Mouse (Mus musculus) thymus, adult 2 months (tissue): ENCODE measurements around the gene Ccdc167. TPM values are rescaled to one million over a fixed set of nuclear protein-coding genes. Genes with fewer than 3 reads are reported as not detected.

Experiments
- DNase-seq: peaks from one replicate; pipeline ENCODE4 v3.0.0; 2021
- H3K27ac ChIP-seq: fragments of 200-500 bp; 2 replicates; pipeline ENCODE4 v1.5.1; 2012; ENCODE audit warnings: low read length, control low read depth; ENCODE audit not compliant: control insufficient read depth, insufficient read depth
- H3K27me3 ChIP-seq: fragments of 200-500 bp; 2 replicates; pipeline ENCODE4 v1.6.1; 2012; ENCODE audit warnings: mild to moderate bottlenecking, low read length, moderate library complexity, mixed read lengths; ENCODE audit not compliant: control insufficient read depth, insufficient read depth
- H3K36me3 ChIP-seq: fragments of 200-500 bp; 2 replicates; pipeline ENCODE4 v1.6.1; 2012; ENCODE audit warnings: mild to moderate bottlenecking, low read length, moderate library complexity; ENCODE audit not compliant: control insufficient read depth, insufficient read depth
- H3K4me1 ChIP-seq: fragments of 200-500 bp; replicated peaks from 2 replicates; pipeline ENCODE4 v1.6.1; 2012; ENCODE audit warnings: low read length; ENCODE audit not compliant: control insufficient read depth, insufficient read depth
- H3K4me3 ChIP-seq: fragments of 200-500 bp; 2 replicates; pipeline ENCODE4 v1.5.1; 2012; ENCODE audit warnings: mild to moderate bottlenecking, low read length, control low read depth, moderate library complexity; ENCODE audit not compliant: control insufficient read depth, insufficient read depth
- CTCF ChIP-seq: fragments of 200-500 bp; IDR thresholded peaks from 2 replicates; pipeline ENCODE4 v1.5.1; 2012; ENCODE audit warnings: mild to moderate bottlenecking, control low read depth, low read length, moderate library complexity, borderline replicate concordance; ENCODE audit not compliant: control insufficient read depth, poor library complexity, insufficient read depth; ENCODE audit errors: extremely low read depth
- POLR2A ChIP-seq: fragments of 200-500 bp; IDR thresholded peaks from 2 replicates; pipeline ENCODE4 v1.6.1; 2012; ENCODE audit warnings: mild to moderate bottlenecking, low read length, control low read depth, moderate library complexity; ENCODE audit not compliant: control insufficient read depth, poor library complexity, insufficient read depth; ENCODE audit errors: extremely low read depth
- WGBS: fragments of 180-500 bp; shearing (Covaris S2); methylation state at CpG from one replicate; pipeline ENCODE4 v1.1.7; 2018; 5-methylcytosine and 5-hydroxymethylcytosine counted together
- polyA plus RNA-seq: library from polyadenylated mRNA; depleted of rRNA; stranded (reverse); fragments of >200 nt; gene quantifications from 2 replicates; pipeline ENCODE4 v1.2.3, GENCODE M21; 2012

Ccdc167 gene
- polyA plus RNA-seq, 1 experiment, result 17.7 TPM

DNA sequence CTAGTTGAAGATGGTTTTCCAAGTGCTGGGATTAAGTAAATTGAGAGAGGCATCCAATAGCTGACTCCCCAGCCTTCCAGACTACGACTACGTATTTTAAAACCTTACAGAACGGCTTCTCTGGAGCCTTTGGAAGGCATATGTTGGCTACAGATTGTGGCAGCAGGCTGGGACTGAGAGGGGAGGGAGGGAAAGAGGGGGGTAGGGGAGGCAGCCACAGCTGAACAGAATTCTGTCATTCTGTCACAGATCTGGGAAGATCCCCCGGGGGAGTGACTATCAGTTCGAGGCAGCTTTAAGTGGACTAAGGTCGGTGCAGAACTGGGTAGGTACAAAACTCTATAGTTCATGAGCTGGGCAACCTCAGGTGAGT lies 15.1 kb upstream of the Ccdc167 start:
- Histone ChIP-seq H3K27ac (no peak overlapping the region), H3K36me3 (no peaks in the 10 kb centered on the region), H3K4me1 (no peaks in the 10 kb centered on the region), H3K27me3 (no peaks in the 10 kb centered on the region), H3K4me3 (no peak overlapping the region)
- TF ChIP-seq POLR2A, result no peak
- no peak for TF ChIP-seq CTCF
- WGBS, result 88% methylated on average over 6 of the region's 6 CpGs
- DNase-seq, result no peak

GRCm38 (mm10) chr17:29731266-29731952 lies 14.6 kb upstream of the Ccdc167 start:
- TF ChIP-seq CTCF, result no peak
- TF ChIP-seq POLR2A, result no peak
- Histone ChIP-seq H3K36me3 (no peaks in the 10 kb centered on the region), H3K4me1 (no peaks in the 10 kb centered on the region), H3K27me3 (no peaks in the 10 kb centered on the region), H3K27ac (no peak overlapping the region), H3K4me3 (no peak overlapping the region)
- 88% methylated on average over 12 of the region's 12 CpGs for WGBS
- DNase-seq, result no peak

DNA sequence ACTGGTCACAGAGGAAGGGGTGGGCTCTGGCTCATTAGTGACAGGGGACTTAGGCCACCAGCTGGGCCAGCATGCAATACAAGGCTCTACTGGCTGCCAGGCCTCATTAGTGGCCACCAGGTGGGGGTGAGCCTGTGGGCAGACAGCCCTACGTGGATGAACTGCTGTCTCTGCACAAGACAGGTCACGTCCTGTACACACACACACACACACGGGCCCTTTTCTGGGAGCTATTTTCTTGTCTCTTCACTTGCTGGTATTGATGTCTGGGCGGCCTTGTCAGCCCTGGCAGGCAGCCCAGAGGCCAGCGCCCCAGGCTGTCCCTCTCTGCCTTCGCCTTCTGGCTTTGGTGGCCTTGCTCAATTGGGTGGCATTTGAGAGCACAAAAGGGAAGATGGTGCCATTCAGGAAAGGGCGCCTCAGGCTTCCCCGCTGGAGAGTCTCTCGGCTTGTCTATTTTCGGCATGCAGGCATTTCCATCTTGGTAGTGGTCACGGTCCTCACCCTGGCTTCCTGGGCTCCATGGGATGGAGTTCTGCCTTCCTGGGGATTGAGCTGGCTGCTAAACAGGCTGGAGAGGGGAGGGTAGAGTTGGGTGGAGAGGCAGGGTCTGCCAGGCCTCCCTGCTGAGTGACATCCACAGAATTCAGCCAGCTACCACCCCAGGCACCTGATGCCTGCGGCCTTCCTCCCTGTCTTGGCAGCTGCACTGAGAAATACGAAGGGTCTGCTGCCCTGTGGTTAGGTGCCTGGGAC lies 13.8 kb upstream of the Ccdc167 start:
- no peak overlapping the region for H3K4me3 ChIP-seq
- H3K27ac ChIP-seq, result no peak overlapping the region
- no peaks in the 10 kb centered on the region for H3K36me3 ChIP-seq
- no peaks in the 10 kb centered on the region for H3K27me3 ChIP-seq
- no peak for DNase-seq
- TF ChIP-seq CTCF, result no peak
- TF ChIP-seq POLR2A, result no peak
- no peaks in the 10 kb centered on the region for H3K4me1 ChIP-seq
- WGBS, result 88% methylated on average over 13 of the region's 13 CpGs

DNA sequence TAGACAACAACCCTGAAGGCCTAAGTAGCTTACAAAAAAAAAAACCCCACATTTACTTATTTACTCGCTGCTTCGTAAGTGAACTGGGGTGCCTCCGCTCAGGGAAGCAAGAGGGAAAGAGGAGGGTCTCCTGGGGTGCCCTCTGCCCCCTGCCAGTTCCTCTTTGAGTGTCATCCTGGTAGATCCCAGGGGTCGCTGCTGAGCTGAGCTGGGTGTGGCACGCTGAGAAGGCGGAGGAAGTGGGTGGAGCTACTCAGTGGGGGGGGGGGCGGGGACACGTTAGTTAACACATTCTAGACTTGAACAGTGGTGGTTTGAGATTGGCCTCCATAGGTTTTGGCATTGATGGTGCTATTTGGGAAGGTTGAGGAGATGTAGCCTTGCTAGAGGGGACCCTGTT lies 11.2 kb upstream of the Ccdc167 start:
- TF ChIP-seq CTCF, result no peak
- no peak for TF ChIP-seq POLR2A
- no peaks in the 10 kb centered on the region for H3K36me3 ChIP-seq
- peak; percentile 35 for DNase-seq
- H3K4me3 ChIP-seq, result no peak overlapping the region
- WGBS, result 56% methylated on average over 8 of the region's 8 CpGs
- no peak overlapping the region for H3K27ac ChIP-seq
- H3K27me3 ChIP-seq, result no peaks in the 10 kb centered on the region
- no peaks in the 10 kb centered on the region for H3K4me1 ChIP-seq

DNA sequence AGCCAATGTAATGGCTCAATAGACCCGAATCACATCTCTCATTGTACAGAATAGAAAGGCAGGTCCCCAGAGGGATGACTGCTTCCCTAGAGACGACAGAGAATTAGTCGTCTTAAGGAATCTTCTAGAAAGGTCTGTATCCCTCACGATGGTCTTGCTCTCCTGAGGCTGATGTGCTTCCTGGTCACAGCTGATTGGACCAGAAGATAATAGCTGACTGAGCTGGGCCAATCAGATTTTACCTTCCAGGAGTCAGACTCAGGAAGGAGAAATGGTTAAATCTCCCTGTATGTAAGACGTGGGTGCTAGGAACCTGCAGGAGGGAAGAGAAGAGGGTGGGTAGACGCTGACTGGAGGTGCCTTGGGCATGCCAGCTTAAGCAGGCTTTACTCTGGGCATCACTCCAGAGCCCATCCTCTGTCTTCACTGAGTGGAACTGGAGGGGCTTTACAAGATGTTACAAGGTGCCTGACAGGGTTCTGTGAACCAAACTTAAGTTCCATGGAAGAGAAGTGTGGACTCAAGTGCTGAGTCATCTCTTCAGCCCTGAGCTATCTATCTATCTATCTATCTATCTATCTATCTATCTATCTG lies 8.3 kb upstream of the Ccdc167 start:
- H3K4me1 ChIP-seq, result 0 out of 2 replicates have a peak, but pooled peaks cover 5% of the 10 kb centered on the region
- H3K4me3 ChIP-seq, result no peak overlapping the region
- TF ChIP-seq POLR2A (no peak), CTCF (no peak)
- WGBS, result 69% methylated on average over 6 of the region's 6 CpGs
- no peaks in the 10 kb centered on the region for H3K36me3 ChIP-seq
- H3K27ac ChIP-seq, result no peak overlapping the region
- no peaks in the 10 kb centered on the region for H3K27me3 ChIP-seq
- no peak for DNase-seq

DNA sequence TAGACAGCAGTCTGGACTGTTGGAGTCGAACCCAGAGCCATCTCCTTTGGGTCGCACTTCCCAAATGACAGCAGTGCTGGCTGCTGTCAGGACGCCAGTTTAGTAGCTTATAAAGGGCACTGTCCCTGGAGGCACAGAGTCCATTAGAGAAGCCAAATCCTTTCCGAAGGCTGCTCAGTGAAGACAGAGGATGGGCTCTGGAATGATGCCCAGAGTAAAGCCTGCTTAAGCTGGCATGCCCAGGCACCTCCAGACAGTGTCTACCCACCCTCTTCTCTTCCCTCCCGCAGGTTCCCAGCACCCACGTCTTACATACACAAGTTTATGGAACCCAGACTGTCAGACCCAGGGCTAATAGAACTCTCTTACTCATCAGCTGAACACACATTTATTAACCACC lies 7.8 kb upstream of the Ccdc167 start:
- TF ChIP-seq POLR2A (no peak), CTCF (no peak)
- WGBS, result 93% methylated on average over 6 of the region's 6 CpGs
- 0 out of 2 replicates have a peak, but pooled peaks cover 5% of the 10 kb centered on the region for H3K4me1 ChIP-seq

More for the DNA sequence above, 7.8 kb upstream of the Ccdc167 start:
- Histone ChIP-seq H3K4me3 (no peak overlapping the region), H3K36me3 (no peaks in the 10 kb centered on the region), H3K27ac (no peak overlapping the region), H3K27me3 (no peaks in the 10 kb centered on the region)
- no peak for DNase-seq
